Mouse (Mus musculus) hindbrain, embryonic 10.5 days (tissue): ENCODE data around the gene Astn1. TPM values are rescaled to one million over a fixed set of nuclear protein-coding genes. Genes with fewer than 3 reads are reported as not detected.
A peak's percentile ranks its signal among the peaks of the same experiment; 100 is the strongest.

Source experiments
- DNase-seq: peaks from one replicate; pipeline ENCODE4 v3.0.0-alpha.2; 2017; ENCODE audit warnings: low spot score
- H3K27ac ChIP-seq: fragments of 300-500 bp; sonication (generic); 2 replicates; pipeline ENCODE4 v1.5.1; 2016; ENCODE audit warnings: mild to moderate bottlenecking, moderate library complexity
- H3K27me3 ChIP-seq: fragments of 300-500 bp; sonication (generic); 2 replicates; pipeline ENCODE4 v1.6.1; 2016; ENCODE audit warnings: mild to moderate bottlenecking; ENCODE audit not compliant: poor library complexity, insufficient read depth, severe bottlenecking
- H3K36me3 ChIP-seq: fragments of 300-500 bp; sonication (generic); 2 replicates; pipeline ENCODE4 v1.6.1; 2016; ENCODE audit warnings: mild to moderate bottlenecking, moderate library complexity
- H3K4me1 ChIP-seq: fragments of 300-500 bp; sonication (generic); replicated peaks from 2 replicates; pipeline ENCODE4 v1.6.1; 2016; ENCODE audit warnings: mild to moderate bottlenecking
- H3K4me3 ChIP-seq: fragments of 300-500 bp; sonication (generic); 2 replicates; pipeline ENCODE4 v1.5.1; 2016; ENCODE audit warnings: mild to moderate bottlenecking, moderate library complexity
- H3K9me3 ChIP-seq: fragments of 300-500 bp; sonication (generic); 2 replicates; pipeline ENCODE4 v1.6.1; 2016; ENCODE audit warnings: mild to moderate bottlenecking, moderate library complexity
- WGBS: fragments of 180-500 bp; shearing (Covaris S2); methylation state at CpG from one replicate; pipeline ENCODE4 v1.1.7; 2016; 5-methylcytosine and 5-hydroxymethylcytosine counted together
- polyA plus RNA-seq: library from polyadenylated mRNA; unstranded; fragments of >200 nt; fragmentation: Nextera tagmentation; extraction: Ambion mirVana; gene quantifications from 2 replicates; pipeline ENCODE4 v1.2.1, GENCODE M21; 2016

Gene Astn1
- polyA plus RNA-seq, 1 experiment from 2014 or later: 9.1 TPM

- 75% methylated on average over 3 of the region's 3 CpGs for WGBS
- no peaks in the 10 kb centered on the region for H3K27me3 ChIP-seq
- H3K9me3 ChIP-seq: no peaks in the 10 kb centered on the region
- H3K4me1 ChIP-seq: no peaks in the 10 kb centered on the region
- no peak overlapping the region for H3K27ac ChIP-seq
- no peak overlapping the region for H3K4me3 ChIP-seq
- H3K36me3 ChIP-seq: peaks cover 5% of the 10 kb centered on the region; the same call in 1 of the 2 replicates
- DNase-seq: no peak
These were observed 303.9 kb downstream of the Astn1 start for GRCm38 (mm10) chr1:158666001-158666400.

- H3K27me3 ChIP-seq: no peaks in the 10 kb centered on the region
- H3K4me3 ChIP-seq: no peak overlapping the region
- 54% methylated on average over 3 of the region's 3 CpGs for WGBS
- H3K27ac ChIP-seq: no peak overlapping the region
- peak; percentile 55 for DNase-seq
- H3K36me3 ChIP-seq: 0 out of 2 replicates have a peak, but pooled peaks cover 8% of the 10 kb centered on the region
- no peaks in the 10 kb centered on the region for H3K9me3 ChIP-seq
- H3K4me1 ChIP-seq: no peaks in the 10 kb centered on the region
These were observed 308.0 kb downstream of the Astn1 start for GRCm38 (mm10) chr1:158669971-158670592.

- Histone ChIP-seq H3K36me3 (peaks cover 9% of the 10 kb centered on the region), H3K4me3 (no peak overlapping the region), H3K4me1 (no peaks in the 10 kb centered on the region), H3K27ac (no peak overlapping the region), H3K27me3 (no peaks in the 10 kb centered on the region), H3K9me3 (no peaks in the 10 kb centered on the region)
- 76% methylated on average over 1 of the region's 1 CpGs for WGBS
- no peak for DNase-seq
These were observed 325.7 kb downstream of the Astn1 start for GRCm38 (mm10) chr1:158687726-158688125.

GRCm38 (mm10) chr1:158697423-158697822, 335.4 kb downstream of the Astn1 start:
- H3K36me3 ChIP-seq: no peaks in the 10 kb centered on the region
- no peaks in the 10 kb centered on the region for H3K4me1 ChIP-seq
- DNase-seq: no peak
- no peaks in the 10 kb centered on the region for H3K9me3 ChIP-seq
- WGBS: 72% methylated on average over 3 of the region's 3 CpGs
- H3K27ac ChIP-seq: no peak overlapping the region
- no peak overlapping the region for H3K4me3 ChIP-seq
- H3K27me3 ChIP-seq: no peaks in the 10 kb centered on the region

GRCm38 (mm10) chr1:158697859-158698569, 335.9 kb downstream of the Astn1 start:
- Histone ChIP-seq H3K9me3 (no peaks in the 10 kb centered on the region), H3K36me3 (no peaks in the 10 kb centered on the region), H3K4me3 (no peak overlapping the region), H3K27me3 (no peaks in the 10 kb centered on the region), H3K27ac (no peak overlapping the region), H3K4me1 (peaks cover under 1% of the 10 kb centered on the region; the same call in 1 of the 2 replicates)
- DNase-seq: no peak
- WGBS: 89% methylated on average over 10 of the region's 10 CpGs

GRCm38 (mm10) chr1:158699276-158699675, 337.2 kb downstream of the Astn1 start:
- Histone ChIP-seq H3K4me1 (peaks cover 5% of the 10 kb centered on the region; the same call in 1 of the 2 replicates), H3K36me3 (no peaks in the 10 kb centered on the region)

GRCm38 (mm10) chr1:158700147-158700546, 338.1 kb downstream of the Astn1 start:
- H3K27me3 ChIP-seq: no peaks in the 10 kb centered on the region
- no peaks in the 10 kb centered on the region for H3K36me3 ChIP-seq
- DNase-seq: no peak
- no peaks in the 10 kb centered on the region for H3K9me3 ChIP-seq
- H3K4me3 ChIP-seq: no peak overlapping the region
- H3K4me1 ChIP-seq: peaks cover 5% of the 10 kb centered on the region; the same call in 1 of the 2 replicates
- 84% methylated on average over 2 of the region's 2 CpGs for WGBS
- no peak overlapping the region for H3K27ac ChIP-seq

More at GRCm38 (mm10) chr1:158699276-158699675, 337.2 kb downstream of the Astn1 start:
- H3K4me3 ChIP-seq: no peak overlapping the region
- no peaks in the 10 kb centered on the region for H3K27me3 ChIP-seq
- H3K9me3 ChIP-seq: no peaks in the 10 kb centered on the region
- H3K27ac ChIP-seq: no peak overlapping the region
- no peak for DNase-seq
- 81% methylated on average over 2 of the region's 2 CpGs for WGBS

- DNase-seq: no peak
- H3K9me3 ChIP-seq: no peaks in the 10 kb centered on the region
- H3K36me3 ChIP-seq: no peaks in the 10 kb centered on the region
- no peak overlapping the region for H3K4me3 ChIP-seq
- H3K4me1 ChIP-seq: peaks cover 5% of the 10 kb centered on the region; the same call in 1 of the 2 replicates
- no peak overlapping the region for H3K27ac ChIP-seq
- no peaks in the 10 kb centered on the region for H3K27me3 ChIP-seq
- WGBS: 93% methylated on average over 1 of the region's 1 CpGs
These were observed 339.3 kb downstream of the Astn1 start for GRCm38 (mm10) chr1:158701336-158701735.

- whole genome bisulfite sequencing: 39% methylated on average over 5 of the region's 5 CpGs
- no peak overlapping the region for H3K27ac ChIP-seq
- no peaks in the 10 kb centered on the region for H3K27me3 ChIP-seq
- H3K4me3 ChIP-seq: no peak overlapping the region
- H3K9me3 ChIP-seq: no peaks in the 10 kb centered on the region
- peak; percentile 22 for DNase-seq
- no peaks in the 10 kb centered on the region for H3K36me3 ChIP-seq
- H3K4me1 ChIP-seq: peaks cover 5% of the 10 kb centered on the region; the same call in 1 of the 2 replicates
These were observed 351.4 kb downstream of the Astn1 start for GRCm38 (mm10) chr1:158713301-158714095.

GRCm38 (mm10) chr1:158732868-158733496, 370.9 kb downstream of the Astn1 start:
- Histone ChIP-seq H3K9me3 (no peaks in the 10 kb centered on the region), H3K4me1 (no peaks in the 10 kb centered on the region), H3K27me3 (no peaks in the 10 kb centered on the region), H3K36me3 (no peaks in the 10 kb centered on the region), H3K27ac (no peak overlapping the region), H3K4me3 (no peak overlapping the region)
- 63% methylated on average over 4 of the region's 4 CpGs for WGBS
- no peak for DNase-seq

GRCm38 (mm10) chr1:158739132-158739919, 377.3 kb downstream of the Astn1 start:
- H3K36me3 ChIP-seq: no peaks in the 10 kb centered on the region
- no peak for DNase-seq
- H3K4me3 ChIP-seq: no peak overlapping the region
- no peak overlapping the region for H3K27ac ChIP-seq
- H3K4me1 ChIP-seq: no peaks in the 10 kb centered on the region
- H3K9me3 ChIP-seq: no peaks in the 10 kb centered on the region
- 54% methylated on average over 5 of the region's 5 CpGs for whole genome bisulfite sequencing
- no peaks in the 10 kb centered on the region for H3K27me3 ChIP-seq
